Mouse (Mus musculus): ENCODE results near the gene P2ry10.

DNA sequence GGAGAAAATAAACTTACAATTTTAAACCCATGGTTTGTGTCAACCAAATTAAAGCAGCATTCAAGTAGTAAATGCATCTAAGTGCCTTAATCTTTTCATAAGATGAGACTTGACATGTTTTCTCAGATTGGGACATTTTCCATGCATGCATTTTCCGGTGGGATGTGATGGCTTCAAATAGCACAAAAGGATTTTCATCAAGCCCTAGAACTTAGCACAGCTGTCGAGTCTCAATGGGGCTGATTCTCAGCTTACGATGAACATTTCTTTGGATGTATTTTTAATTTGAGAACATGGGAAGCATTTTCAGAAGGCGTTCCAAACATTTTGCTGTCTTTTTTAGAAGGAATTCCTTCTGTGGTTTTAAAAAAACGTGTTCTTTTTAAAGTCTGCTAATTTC is 61.7 kb downstream of the P2ry10 start:
- TF ChIP-seq TAL1 (conservative IDR thresholded peaks at IDR 0.05; ENCODE audit: low read depth, low read length) = no peak
- TF ChIP-seq CTCF (IDR thresholded peaks at IDR 0.05; ENCODE audit: low read depth, low read length) = no peak
- TF ChIP-seq GATA1 (IDR thresholded peaks at IDR 0.05; ENCODE audit: borderline replicate concordance, low read length) = no peak

Data from G1E (cell line).